ENCODE assay signal across 45 mouse cellular contexts in genomic region chr17:34547601-34548000, GRCm38 (mm10). TPM values are rescaled to one million over a fixed set of nuclear protein-coding genes. Genes with fewer than 3 reads are reported as not detected.
"Had no signal": no experiment of that assay in that cellular context is flagged by ENCODE, and none has a peak within 500 bp of the region (broad histone marks: within the 10 kb centered on the region; RNA-seq: fewer than 3 reads in every experiment).

No protein-coding gene starts in this region.

- H3K4me1 ChIP-seq: heart, embryonic 10.5 days; heart, embryonic 13.5 days; heart, embryonic 15.5 days; hindbrain, embryonic 10.5 days; hindbrain, embryonic 12.5 days; hindbrain, embryonic 13.5 days; hindbrain, embryonic 15.5 days; kidney, embryonic 15.5 days had no signal

- ATAC-seq: hindbrain, embryonic 16.5 days; hindbrain, postnatal 0 days; inflammation-experienced regulatory T-cells, adult 6 months had no signal

- H3K27ac ChIP-seq: heart, adult 2 months; heart, embryonic 10.5 days; heart, embryonic 13.5 days; heart, embryonic 15.5 days; hindbrain, embryonic 10.5 days; hindbrain, embryonic 12.5 days; hindbrain, embryonic 13.5 days; hindbrain, embryonic 14.5 days; hindbrain, embryonic 15.5 days; hindbrain, postnatal 0 days; kidney, embryonic 15.5 days; kidney, postnatal 0 days; layer of hippocampus, adult 2 months; left cerebral cortex, adult 2 months had no signal

- H3K36me3 ChIP-seq: heart, embryonic 10.5 days; heart, embryonic 13.5 days; heart, embryonic 15.5 days; hindbrain, embryonic 10.5 days; hindbrain, embryonic 12.5 days; hindbrain, embryonic 13.5 days; hindbrain, embryonic 15.5 days; kidney, embryonic 15.5 days had no signal

- H3K9me3 ChIP-seq: heart, embryonic 10.5 days; heart, embryonic 13.5 days; heart, embryonic 15.5 days; hindbrain, embryonic 10.5 days; hindbrain, embryonic 12.5 days; hindbrain, embryonic 13.5 days; hindbrain, embryonic 15.5 days; kidney, embryonic 15.5 days had no signal

- H3K4me2 ChIP-seq: heart, embryonic 11.5 days; heart, embryonic 13.5 days; heart, embryonic 15.5 days; hindbrain, embryonic 12.5 days; hindbrain, embryonic 13.5 days; hindbrain, embryonic 14.5 days; hindbrain, embryonic 15.5 days; kidney, embryonic 15.5 days had no signal

- H3K9ac ChIP-seq: heart, embryonic 13.5 days; heart, embryonic 15.5 days; hindbrain, embryonic 12.5 days; hindbrain, embryonic 13.5 days; hindbrain, embryonic 14.5 days; hindbrain, embryonic 15.5 days; kidney, embryonic 15.5 days had no signal

- H3K4me3 ChIP-seq: heart, adult 2 months; heart, embryonic 10.5 days; heart, embryonic 13.5 days; heart, embryonic 15.5 days; hindbrain, embryonic 10.5 days; hindbrain, embryonic 12.5 days; hindbrain, embryonic 13.5 days; hindbrain, embryonic 15.5 days; kidney, embryonic 15.5 days; layer of hippocampus, adult 2 months; left cerebral cortex, adult 2 months had no signal

- H3K27me3 ChIP-seq: heart, embryonic 13.5 days; heart, embryonic 15.5 days; hindbrain, embryonic 12.5 days; hindbrain, embryonic 13.5 days; hindbrain, embryonic 15.5 days; kidney, embryonic 15.5 days had no signal

- DNase-seq: heart, adult 2 months; heart, postnatal 10 days; heart, postnatal 14 days; heart, postnatal 36 days; heart, postnatal 4 days; kidney, adult 11 months; kidney, adult 2 months; kidney, adult 8-10 months; kidney, adult 9 months; kidney, postnatal 10 days; kidney, postnatal 14 days; kidney, postnatal 25 days; kidney, postnatal 36 days; kidney, postnatal 4 days; layer of hippocampus, adult 9-11 months; layer of hippocampus, postnatal 36 days had no signal

RNA-seq across cellular contexts. Expression of gene Btnl6, which starts 30.4 kb away (rescaled TPM):
- total RNA-seq: heart, adult 2 months; heart, adult 8-10 months; heart, postnatal 10 days; heart, postnatal 14 days; heart, postnatal 25 days; heart, postnatal 36 days; heart, postnatal 4 days; hematopoietic stem cell, adult 5-6 weeks; hindbrain, postnatal 0 days; layer of hippocampus, adult 2 months; layer of hippocampus, adult 8-10 months; layer of hippocampus, postnatal 10 days; layer of hippocampus, postnatal 14 days; layer of hippocampus, postnatal 25 days; layer of hippocampus, postnatal 36 days; left cerebral cortex, adult 18-20 months; left cerebral cortex, adult 2 months had no signal
- polyA plus RNA-seq: heart, adult 2 months; heart, embryonic 10.5 days; heart, embryonic 11.5 days; heart, embryonic 13.5 days; heart, embryonic 14.5 days; heart, embryonic 15.5 days; heart, postnatal 0 days; hindbrain, embryonic 10.5 days; hindbrain, embryonic 11.5 days; hindbrain, embryonic 12.5 days; hindbrain, embryonic 13.5 days; hindbrain, embryonic 14.5 days; hindbrain, embryonic 15.5 days; hindbrain, embryonic 16.5 days; inflammation-experienced regulatory T-cells, adult 6 months; kidney, adult 2 months; kidney, embryonic 14.5 days; kidney, embryonic 15.5 days; kidney, embryonic 16.5 days; kidney, postnatal 0 days had no signal
